Mouse (Mus musculus) hindbrain, embryonic 16.5 days (tissue): ENCODE data around the gene Rabgap1l. TPM values are rescaled to one million over a fixed set of nuclear protein-coding genes. Genes with fewer than 3 reads are reported as not detected.
A peak's percentile ranks its signal among the peaks of the same experiment; 100 is the strongest.

Source experiments
- ATAC-seq: fragments of 200-750 bp; cut with Nextera tagmentation; 2 replicates; pipeline ENCODE4 v1.8.0; 2017; ENCODE audit warnings: moderate TSS enrichment, moderate library complexity
- H3K27ac ChIP-seq: fragments of 300-500 bp; sonication (generic); 2 replicates; pipeline ENCODE4 v1.5.1; 2014; ENCODE audit warnings: low read depth, mild to moderate bottlenecking, control low read depth, low read length, moderate library complexity
- H3K27me3 ChIP-seq: fragments of 300-500 bp; sonication (generic); replicated peaks from 2 replicates; pipeline ENCODE4 v1.6.1; 2014; ENCODE audit warnings: low read length; ENCODE audit not compliant: control insufficient read depth, insufficient read depth
- H3K36me3 ChIP-seq: fragments of 300-500 bp; sonication (generic); 2 replicates; pipeline ENCODE4 v1.6.1; 2014; ENCODE audit warnings: mild to moderate bottlenecking, low read length, moderate library complexity, mixed read lengths; ENCODE audit not compliant: control insufficient read depth, insufficient read depth
- H3K4me1 ChIP-seq: fragments of 300-500 bp; sonication (generic); 2 replicates; pipeline ENCODE4 v1.6.1; 2014; ENCODE audit warnings: low read depth, low read length; ENCODE audit not compliant: control insufficient read depth, insufficient read depth
- H3K4me2 ChIP-seq: fragments of 300-500 bp; sonication (generic); 2 replicates; pipeline ENCODE4 v1.6.1; 2014; ENCODE audit warnings: mild to moderate bottlenecking, low read length, control low read depth, moderate library complexity
- H3K4me3 ChIP-seq: fragments of 300-500 bp; sonication (generic); 2 replicates; pipeline ENCODE4 v1.5.1; 2014; ENCODE audit warnings: mild to moderate bottlenecking, low read length, control low read depth, moderate library complexity
- H3K9ac ChIP-seq: fragments of 300-500 bp; sonication (generic); 2 replicates; pipeline ENCODE4 v1.6.1; 2014; ENCODE audit warnings: low read depth, mild to moderate bottlenecking, control low read depth, low read length, moderate library complexity
- H3K9me3 ChIP-seq: fragments of 300-500 bp; sonication (generic); 2 replicates; pipeline ENCODE4 v1.6.1; 2014; ENCODE audit warnings: mild to moderate bottlenecking, low read length, moderate library complexity; ENCODE audit not compliant: control insufficient read depth
- WGBS: fragments of 180-500 bp; shearing (Covaris S2); extraction: QIAGEN DNeasy Blood & Tissue Kit; methylation state at CpG from one replicate; pipeline ENCODE4 v1.1.7; 2014; 5-methylcytosine and 5-hydroxymethylcytosine counted together
- polyA plus RNA-seq: library from polyadenylated mRNA; unstranded; fragments of >200 nt; fragmentation: Nextera tagmentation; extraction: Ambion mirVana; gene quantifications from 2 replicates; pipeline ENCODE4 v1.2.1, GENCODE M21; 2015

Rabgap1l gene
- polyA plus RNA-seq, 1 experiment from 2014 or later = 30.0 TPM

DNA sequence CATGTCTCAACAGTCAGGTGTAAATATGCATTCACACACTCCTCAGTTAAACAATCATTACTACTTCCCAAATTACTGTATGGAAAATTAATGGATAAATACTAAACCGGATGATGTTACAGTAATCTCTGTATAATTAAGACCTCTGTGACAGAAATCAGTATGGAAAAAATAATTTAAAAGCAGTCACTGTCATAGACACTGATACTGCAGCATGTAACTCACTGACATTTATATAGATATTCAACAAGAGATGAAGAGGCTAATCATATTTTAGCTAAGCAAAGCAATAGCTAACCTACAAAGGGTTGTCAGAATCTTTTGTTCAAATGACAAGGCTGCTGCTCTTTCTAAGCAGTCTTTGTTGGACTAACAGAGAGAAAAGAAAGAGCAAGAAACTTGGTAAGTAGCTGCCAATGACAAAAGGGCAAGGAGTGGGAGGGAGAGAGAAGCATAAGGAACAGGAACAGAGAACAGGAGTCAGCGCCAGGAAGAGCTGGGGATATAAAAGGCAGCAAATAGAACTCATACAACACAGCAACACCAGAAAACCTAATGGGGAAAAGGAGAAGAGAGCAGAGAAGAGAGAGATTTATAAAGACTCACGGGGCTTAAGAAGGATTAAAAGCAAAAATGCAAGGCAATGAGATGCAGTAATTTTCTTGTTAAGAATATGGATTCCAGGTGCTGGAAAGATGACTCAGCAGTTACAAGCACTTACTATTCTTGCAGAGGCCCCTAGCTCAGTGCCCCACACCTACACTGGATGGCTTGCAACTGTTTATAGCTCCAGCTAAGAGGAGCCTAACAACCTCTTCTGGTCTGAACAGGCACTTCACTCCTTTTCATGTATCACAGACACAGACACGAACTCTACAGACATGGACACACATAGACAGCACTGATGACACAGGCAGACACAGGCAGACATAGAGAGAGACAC, 244.8 kb downstream of the Rabgap1l start:
- no peak overlapping the region for H3K4me2 ChIP-seq
- WGBS = 34% methylated on average over 4 of the region's 4 CpGs
- ATAC-seq = peak; percentile 69; the same call in 1 of the 2 replicates

DNA sequence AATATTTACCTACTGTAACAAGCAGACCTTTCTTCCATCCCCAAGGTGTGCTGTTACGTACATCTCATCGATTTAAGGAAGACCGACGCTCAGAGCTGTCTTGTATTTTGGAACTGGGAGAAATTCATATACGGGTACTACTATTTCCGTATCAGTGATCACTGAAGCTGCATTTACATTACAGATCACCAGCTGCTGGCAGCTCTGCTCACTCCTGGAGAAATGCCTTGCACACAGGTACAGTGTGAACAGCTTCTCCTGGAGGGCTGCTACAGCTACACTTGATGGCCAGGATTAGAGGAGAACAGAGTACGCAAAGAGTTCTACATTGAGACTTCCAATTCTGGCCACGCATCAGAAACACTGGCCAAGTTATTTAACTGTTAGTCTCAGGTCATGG, 257.4 kb downstream of the Rabgap1l start:
- H3K9ac ChIP-seq = peak overlapping the region; percentile 35
- H3K9me3 ChIP-seq = no peaks in the 10 kb centered on the region
- H3K4me1 ChIP-seq = peaks cover 7% of the 10 kb centered on the region
- WGBS = 67% methylated on average over 8 of the region's 8 CpGs
- no peak overlapping the region for H3K4me3 ChIP-seq
- H3K4me2 ChIP-seq = no peak overlapping the region
- peak overlapping the region; percentile 68 for H3K27ac ChIP-seq
- H3K27me3 ChIP-seq = no peaks in the 10 kb centered on the region
- H3K36me3 ChIP-seq = no peaks in the 10 kb centered on the region
- ATAC-seq = peak; percentile 56; the same call in 1 of the 2 replicates

More for the DNA sequence above, 244.8 kb downstream of the Rabgap1l start:
- Histone ChIP-seq H3K4me3 (no peak overlapping the region), H3K27ac (0 out of 2 replicates have a peak overlapping the region, but pooled peaks have one; percentile 34), H3K9me3 (no peaks in the 10 kb centered on the region), H3K9ac (no peak overlapping the region), H3K27me3 (no peaks in the 10 kb centered on the region), H3K36me3 (no peaks in the 10 kb centered on the region), H3K4me1 (peaks cover 2% of the 10 kb centered on the region; the same call in 1 of the 2 replicates)

DNA sequence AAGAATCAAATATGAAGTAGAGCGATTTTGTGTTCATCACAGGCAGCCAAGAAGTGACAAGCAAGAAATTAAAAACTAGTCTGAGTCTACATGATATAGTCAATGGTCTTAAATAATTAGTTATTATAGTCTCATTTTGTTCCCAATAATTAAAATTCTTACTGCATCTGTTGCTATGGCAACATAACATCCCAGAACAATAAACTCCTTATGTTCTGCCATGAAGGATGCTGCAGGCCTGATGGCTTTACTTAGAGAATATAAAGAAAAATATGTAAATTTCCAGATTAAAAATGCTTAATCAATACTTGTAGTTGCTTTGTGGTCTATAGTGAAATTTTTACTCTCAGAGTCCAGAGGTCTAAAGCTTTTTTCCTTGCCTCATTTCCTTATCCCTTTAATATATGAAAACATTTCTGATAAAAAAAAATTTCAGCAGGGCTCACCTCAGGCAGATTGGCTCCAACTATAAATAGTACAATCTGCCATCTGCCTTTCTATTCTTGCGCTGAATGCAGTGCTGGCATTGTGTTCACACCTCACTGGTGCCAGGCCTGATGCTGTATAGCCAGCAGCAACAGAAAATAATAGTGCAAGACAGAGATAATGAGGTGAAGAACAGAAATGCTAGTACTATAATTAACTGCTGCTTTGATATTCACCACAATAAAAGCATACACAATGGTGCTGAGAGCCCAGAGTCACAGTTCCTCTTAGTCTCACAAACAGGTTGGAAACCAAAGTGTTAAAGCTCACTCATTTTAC, 258.3 kb downstream of the Rabgap1l start:
- Histone ChIP-seq H3K27ac (peak overlapping the region; percentile 61; the same call in 1 of the 2 replicates), H3K9ac (no peak overlapping the region), H3K4me3 (no peak overlapping the region), H3K27me3 (no peaks in the 10 kb centered on the region), H3K9me3 (no peaks in the 10 kb centered on the region), H3K4me1 (peaks cover 7% of the 10 kb centered on the region), H3K36me3 (no peaks in the 10 kb centered on the region), H3K4me2 (no peak overlapping the region)
- ATAC-seq = peak; percentile 89
- 29% methylated on average over 2 of the region's 2 CpGs for WGBS

DNA sequence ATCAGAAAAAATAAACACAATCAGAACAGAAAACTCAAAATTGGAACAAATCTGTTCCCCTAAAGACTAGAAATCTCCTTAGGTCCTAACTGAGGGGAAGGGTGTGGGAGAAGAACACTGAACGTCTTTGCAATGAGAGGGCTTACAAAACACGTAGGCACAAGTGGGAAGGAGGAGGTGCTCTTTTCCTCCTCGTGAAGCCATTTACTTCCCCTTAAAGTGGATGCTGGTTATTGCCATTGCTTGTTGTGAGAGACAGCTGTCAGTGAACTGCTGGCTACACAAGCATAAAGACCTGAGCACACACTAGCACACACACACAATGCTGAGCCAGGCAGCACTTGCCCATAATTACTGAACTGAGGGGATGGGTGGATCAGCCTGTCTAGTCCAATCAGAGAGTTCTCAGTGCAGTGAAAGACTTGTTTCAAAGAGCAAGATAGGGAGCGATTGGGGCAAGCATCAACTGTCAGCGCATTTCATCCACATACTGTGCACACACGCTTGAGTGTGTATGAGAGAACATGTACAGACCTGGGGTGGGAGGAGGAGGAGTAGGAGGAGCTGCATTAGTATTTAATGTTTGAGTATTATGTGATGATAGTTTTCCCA, 259.7 kb downstream of the Rabgap1l start:
- H3K4me3 ChIP-seq = no peak overlapping the region
- H3K27ac ChIP-seq = no peak overlapping the region; the same call in 1 of the 2 replicates
- H3K4me1 ChIP-seq = peaks cover 7% of the 10 kb centered on the region
- no peaks in the 10 kb centered on the region for H3K36me3 ChIP-seq
- peak; percentile 49 for ATAC-seq
- H3K9ac ChIP-seq = no peak overlapping the region
- no peaks in the 10 kb centered on the region for H3K9me3 ChIP-seq
- no peaks in the 10 kb centered on the region for H3K27me3 ChIP-seq
- no peak overlapping the region for H3K4me2 ChIP-seq
- 57% methylated on average over 6 of the region's 6 CpGs for WGBS

DNA sequence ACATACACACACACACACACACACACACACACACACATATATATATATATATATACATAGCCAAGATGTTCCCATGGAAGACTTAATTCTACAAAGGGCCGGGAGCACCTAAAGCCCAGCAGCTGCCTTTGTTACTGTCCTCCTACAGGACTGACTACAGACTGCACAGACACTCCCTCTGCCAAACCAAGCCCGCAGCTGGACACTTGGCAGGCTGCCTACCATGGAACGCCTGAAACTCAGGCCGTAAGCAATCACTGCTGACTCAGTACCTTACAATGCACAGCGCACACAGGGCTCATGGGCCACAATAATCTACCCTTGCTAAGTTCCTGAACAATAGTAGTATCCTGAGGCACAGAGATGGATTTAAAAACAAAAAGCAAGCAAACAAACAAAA, 261.6 kb downstream of the Rabgap1l start:
- ATAC-seq = peak; percentile 87
- Histone ChIP-seq H3K27me3 (no peaks in the 10 kb centered on the region), H3K36me3 (no peaks in the 10 kb centered on the region), H3K4me2 (no peak overlapping the region), H3K4me1 (peaks cover 7% of the 10 kb centered on the region), H3K27ac (no peak overlapping the region), H3K9ac (no peak overlapping the region), H3K4me3 (no peak overlapping the region), H3K9me3 (no peaks in the 10 kb centered on the region)
- WGBS = 13% methylated on average over 5 of the region's 5 CpGs

DNA sequence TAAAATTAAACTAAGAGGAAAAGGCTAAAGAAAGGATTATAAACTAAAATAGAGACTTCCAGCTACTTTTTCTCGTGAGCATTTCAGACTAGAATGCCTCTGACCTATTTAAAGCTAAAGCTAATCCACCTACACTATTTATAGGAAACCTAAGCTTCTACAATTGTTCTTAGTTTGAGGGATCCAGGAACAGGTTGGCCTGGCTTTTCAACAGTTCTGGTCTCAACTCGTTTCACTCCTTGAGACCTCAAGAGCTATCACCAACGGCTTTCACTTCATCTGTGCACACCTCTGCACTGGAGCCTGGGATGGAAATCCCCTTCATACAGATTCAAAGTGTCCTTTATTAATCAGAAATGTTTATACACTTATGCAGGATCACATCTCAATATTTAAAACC, 271.1 kb downstream of the Rabgap1l start:
- H3K27ac ChIP-seq = no peak overlapping the region
- H3K27me3 ChIP-seq = no peaks in the 10 kb centered on the region
- no peak for ATAC-seq
- WGBS = 91% methylated on average over 3 of the region's 3 CpGs
- H3K4me3 ChIP-seq = no peak overlapping the region
- no peaks in the 10 kb centered on the region for H3K4me1 ChIP-seq
- H3K4me2 ChIP-seq = no peak overlapping the region
- H3K36me3 ChIP-seq = no peaks in the 10 kb centered on the region
- no peaks in the 10 kb centered on the region for H3K9me3 ChIP-seq
- H3K9ac ChIP-seq = no peak overlapping the region

DNA sequence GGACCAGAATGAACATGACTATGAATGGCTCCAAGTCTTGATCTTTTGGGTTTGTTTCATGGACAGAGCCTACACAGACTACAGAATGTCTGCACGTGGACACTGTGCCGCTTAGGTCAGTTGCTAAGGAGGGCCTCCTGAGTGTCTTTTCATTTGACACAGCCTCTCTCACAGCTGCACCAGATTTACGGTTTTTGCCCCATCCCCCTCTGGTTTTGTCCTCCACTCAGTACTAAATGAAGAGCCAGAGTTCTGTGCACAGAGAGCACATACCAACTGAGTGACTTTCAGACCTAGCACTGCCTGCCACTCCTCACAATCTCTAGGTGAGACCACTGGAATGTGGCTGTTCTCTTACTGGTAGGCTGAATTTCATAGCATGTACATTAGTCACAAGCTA, 272.3 kb downstream of the Rabgap1l start:
- H3K36me3 ChIP-seq = no peaks in the 10 kb centered on the region
- H3K9me3 ChIP-seq = no peaks in the 10 kb centered on the region
- no peak overlapping the region for H3K4me3 ChIP-seq
- no peaks in the 10 kb centered on the region for H3K27me3 ChIP-seq
- H3K27ac ChIP-seq = no peak overlapping the region
- whole genome bisulfite sequencing = 35% methylated on average over 3 of the region's 3 CpGs
- ATAC-seq = no peak
- no peak overlapping the region for H3K4me2 ChIP-seq
- no peak overlapping the region for H3K9ac ChIP-seq
- H3K4me1 ChIP-seq = no peaks in the 10 kb centered on the region

DNA sequence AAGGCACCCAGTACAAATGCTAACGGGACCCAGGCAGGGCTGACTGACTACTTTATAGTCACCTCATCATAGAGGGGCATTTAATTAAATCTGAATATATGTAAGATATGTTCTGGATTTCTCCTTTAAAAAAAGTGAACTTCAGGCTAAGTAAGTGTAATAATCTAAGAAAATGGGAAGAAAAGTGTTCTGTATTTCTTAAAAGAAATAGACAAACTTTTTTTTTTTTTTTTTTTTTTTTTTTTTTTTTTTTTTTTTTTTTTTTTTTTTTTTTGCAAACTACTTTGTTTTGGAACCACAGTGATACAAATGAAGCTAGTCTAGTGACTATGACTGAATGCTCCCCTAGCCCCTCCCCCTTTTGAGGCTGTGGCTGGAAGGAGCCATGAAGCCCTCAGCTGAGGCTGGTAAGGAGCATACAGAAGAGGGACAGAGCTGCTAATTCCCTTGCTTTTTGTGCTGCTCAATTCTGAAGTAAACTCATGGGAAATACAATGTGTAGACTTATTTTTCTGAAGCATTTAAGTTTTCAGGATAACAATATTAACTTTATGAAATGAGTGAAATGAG, 273.0 kb downstream of the Rabgap1l start:
- Histone ChIP-seq H3K4me2 (no peak overlapping the region), H3K27me3 (no peaks in the 10 kb centered on the region), H3K27ac (no peak overlapping the region), H3K4me3 (no peak overlapping the region), H3K9me3 (no peaks in the 10 kb centered on the region), H3K4me1 (no peaks in the 10 kb centered on the region), H3K36me3 (no peaks in the 10 kb centered on the region), H3K9ac (no peak overlapping the region)
- 66% methylated on average over 1 of the region's 1 CpGs for WGBS
- ATAC-seq = no peak
